Comparison of ENCODE assay signal across 8 mouse cellular contexts in the genomic region with DNA sequence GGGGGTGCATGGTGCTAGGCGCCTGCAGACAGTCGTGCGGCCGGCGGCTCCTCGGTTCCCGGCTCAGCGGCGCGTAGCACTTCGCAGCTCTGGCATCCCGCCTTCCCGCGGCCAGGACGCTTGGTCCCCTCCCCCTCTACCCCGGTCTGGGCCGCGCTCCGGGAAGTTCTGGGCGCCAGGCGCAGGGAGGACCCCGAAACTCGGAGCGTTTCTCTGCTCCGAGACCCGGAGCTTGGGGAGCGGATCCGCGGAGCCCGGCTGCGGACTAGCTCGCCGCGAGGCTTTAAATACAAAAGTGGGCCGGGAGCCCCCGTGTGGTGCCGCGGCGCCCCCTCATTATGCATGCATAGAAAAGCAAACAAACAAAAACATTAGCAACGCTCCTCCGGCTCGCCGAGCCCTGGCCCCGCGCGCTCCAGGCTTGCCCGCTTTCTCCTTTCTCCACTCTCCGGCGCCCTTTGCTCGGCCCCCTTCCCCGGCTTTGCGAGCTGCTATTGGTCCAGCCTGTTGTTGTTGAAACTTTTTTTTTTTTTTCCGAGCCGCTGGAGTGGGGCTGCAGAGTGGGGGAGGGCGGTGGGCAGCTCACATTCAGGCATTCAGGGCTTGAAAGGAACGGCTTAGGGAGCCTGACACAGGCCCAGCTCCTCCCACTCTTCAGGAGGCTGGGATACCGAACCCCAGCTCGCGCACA. TPM values are rescaled to one million over a fixed set of nuclear protein-coding genes. Genes with fewer than 3 reads are reported as not detected.
DNase-seq lines count a peak whose midpoint lies in the region; ATAC-seq lines count a peak whose summit lies in the region.

Gene Gas1 (minus strand): TSS at position 260 of the 691 bp plus-strand sequence.

- H3K9ac ChIP-seq in intestine, embryonic 14.5 days (ENCODE audit: low read length): peak within 1 kb of the TSS; percentile 97

- under 1% methylated on average over 55 of the region's 59 CpGs for WGBS in intestine, embryonic 14.5 days

- H3K4me3 ChIP-seq in intestine, embryonic 14.5 days (ENCODE audit: low read depth, low read length): peak within 1 kb of the TSS; percentile 79

- intact Hi-C loops in gastrocnemius, postnatal 36 days (cut with DNase I): loop anchor here (5.0 kb wide), 3 partner anchors 290 to 320 kb away; no protein-coding TSS in a partner anchor
- intact Hi-C loops in left cerebral cortex, postnatal 10 days (cut with DNase I): loop anchor here (5.0 to 10.0 kb wide), 4 partner anchors 270 to 322 kb away; no protein-coding TSS in a partner anchor

- H3K9me3 ChIP-seq in intestine, embryonic 14.5 days (ENCODE audit: control insufficient read depth, low read length): no peaks in the 10 kb centered on the region

- ATAC-seq in intestine, embryonic 14.5 days (replicated peaks; ENCODE audit: low FRiP score, low TSS enrichment, low read depth): peak; percentile 90
- peak; percentile 23; the same call in 1 of the 2 replicates for ATAC-seq in megakaryocyte progenitor cell, adult 5-6 weeks (replicated peaks; ENCODE audit: poor library complexity)

- peak within 1 kb of the TSS; percentile 99 for H3K27ac ChIP-seq in intestine, embryonic 14.5 days (ENCODE audit: low read depth)

- H3K27me3 ChIP-seq in intestine, embryonic 14.5 days (replicated peaks; ENCODE audit: control insufficient read depth, insufficient read depth, low read length): no peaks in the 10 kb centered on the region

- peaks cover 11% of the 10 kb centered on the region for H3K4me1 ChIP-seq in intestine, embryonic 14.5 days (replicated peaks; ENCODE audit: control insufficient read depth, insufficient read depth, low read length)

- peak within 1 kb of the TSS; percentile 60 for H3K4me2 ChIP-seq in intestine, embryonic 14.5 days (ENCODE audit: low read length)

- H3K36me3 ChIP-seq in intestine, embryonic 14.5 days (ENCODE audit: control insufficient read depth, insufficient read depth, low read length): no peaks in the 10 kb centered on the region

- peak; percentile 93 to 94 for DNase-seq in adrenal gland, postnatal 36 days
- DNase-seq in embryo, embryonic 11.5 days (ENCODE audit: low read depth, low spot score): peak; percentile 93
- DNase-seq in gastrocnemius, postnatal 36 days: peak; percentile 85 to 88
- peak; percentile 91 for DNase-seq in intestine, embryonic 14.5 days (ENCODE audit: low spot score)
- peak; percentile 85 to 92 for DNase-seq in left cerebral cortex, postnatal 10 days (ENCODE audit: extremely low spot score in 1 of 2, low spot score in 2 of 2)
- DNase-seq in right cerebral cortex, postnatal 4 days: peak; percentile 72
- no peak for DNase-seq in natural killer cell, adult 2 months (ENCODE audit: low spot score in 2 of 2)

RNA-seq across cellular contexts. Expression of gene Gas1, which starts in this region (rescaled TPM):
- total RNA-seq in adrenal gland, postnatal 36 days (2021): 10 to 100 TPM; 35.6 to 72.4 TPM
- total RNA-seq in gastrocnemius, postnatal 36 days (2021): 10 to 100 TPM; 14.6 to 17.4 TPM
- polyA plus RNA-seq in intestine, embryonic 14.5 days (2014; fragmentation: Nextera tagmentation; extraction: Ambion mirVana): 116 and 120 TPM in 2 replicates
- total RNA-seq in left cerebral cortex, postnatal 10 days (2021): 10 to 100 TPM in 1 of 2 experiments, 1 to 10 TPM in 1; 8.9 to 11.0 TPM
- total RNA-seq in megakaryocyte progenitor cell, adult 5-6 weeks (2015): not detected in 2 replicates
- total RNA-seq in megakaryocyte progenitor cell, adult 5-6 weeks (2017): not detected in 2 replicates

Comparison
In these comparisons a context has a peak if more than half of its experiments do, and no peak if none do; other contexts are left out.
1. RNA of gene Gas1 (total RNA-seq): 35.6 to 72.4 TPM in adrenal gland, postnatal 36 days, 14.6 to 17.4 TPM in gastrocnemius, postnatal 36 days and 8.9 to 11.0 TPM in left cerebral cortex, postnatal 10 days; not detected in megakaryocyte progenitor cell, adult 5-6 weeks; every median in the first group is over 4 times any median in the second.
2. Peak in ATAC-seq in megakaryocyte progenitor cell, adult 5-6 weeks; RNA of the gene not detected or under 1 TPM.
3. DNase-seq: peak in adrenal gland, postnatal 36 days (2 of 2), embryo, embryonic 11.5 days (single experiment), gastrocnemius, postnatal 36 days (2 of 2), intestine, embryonic 14.5 days (single experiment), left cerebral cortex, postnatal 10 days (2 of 2) and right cerebral cortex, postnatal 4 days (single experiment); none in natural killer cell, adult 2 months (0 of 2).